Mouse (Mus musculus) urinary bladder, postnatal 10 days (tissue): ENCODE results near the gene Olfr1306.

Experiments
- DNase-seq: peaks from one replicate; pipeline ENCODE4 v3.0.0; 2022; ENCODE audit warnings: low spot score

The Olfr1306 gene

GRCm38 (mm10) chr2:111916171-111916570 is at the start of gene Olfr1306:
TSS of gene Olfr1306 (minus strand) at chr2:111916271.
- no peak for DNase-seq

- no peak for DNase-seq
Observed at GRCm38 (mm10) chr2:111964844-111965243, 48.8 kb upstream of the Olfr1306 start, which contains the start of gene Olfr1308. TSS of gene Olfr1308 (minus strand) at chr2:111964944.

GRCm38 (mm10) chr2:111949340-111949739 is 33.3 kb upstream of the Olfr1306 start, which contains the start of gene Olfr1307:
TSS of gene Olfr1307 (minus strand) at chr2:111949440.
- DNase-seq = no peak

GRCm38 (mm10) chr2:111877049-111877448 is 39.0 kb downstream of the Olfr1306 start, which contains the start of gene Olfr1305:
TSS of gene Olfr1305 (minus strand) at chr2:111877149.
- DNase-seq = no peak
